Mouse (Mus musculus): Measurements from ENCODE around the gene Gnai2.

Gene Gnai2

GRCm38 (mm10) chr9:107630576-107630975 lies 4.6 kb downstream of the Gnai2 start:
- DNase-seq (ENCODE audit: low spot score): peak; percentile 88

GRCm38 (mm10) chr9:107629901-107630425 lies 5.2 kb downstream of the Gnai2 start:
- DNase-seq (ENCODE audit: low spot score): peak; percentile 71

GRCm38 (mm10) chr9:107629411-107629730 lies 5.8 kb downstream of the Gnai2 start:
- no peak for DNase-seq (ENCODE audit: low spot score)

GRCm38 (mm10) chr9:107628721-107629410 lies 6.3 kb downstream of the Gnai2 start:
- peak; percentile 55 for DNase-seq (ENCODE audit: low spot score)

- DNase-seq (ENCODE audit: low spot score): no peak
Measured at GRCm38 (mm10) chr9:107627387-107628255, 7.5 kb downstream of the Gnai2 start.

GRCm38 (mm10) chr9:107626844-107627277 lies 8.3 kb downstream of the Gnai2 start:
- peak; percentile 98 for DNase-seq (ENCODE audit: low spot score)

GRCm38 (mm10) chr9:107626158-107626843 lies 8.9 kb downstream of the Gnai2 start:
- DNase-seq (ENCODE audit: low spot score): no peak

- no peak for DNase-seq (ENCODE audit: low spot score)
Measured at GRCm38 (mm10) chr9:107625351-107626128, 9.6 kb downstream of the Gnai2 start.

GRCm38 (mm10) chr9:107624951-107625350 lies 10.2 kb downstream of the Gnai2 start:
- DNase-seq (ENCODE audit: low spot score): no peak

- no peak for DNase-seq (ENCODE audit: low spot score)
Measured at GRCm38 (mm10) chr9:107624539-107624938, 10.6 kb downstream of the Gnai2 start.

GRCm38 (mm10) chr9:107620954-107621353 lies 14.2 kb downstream of the Gnai2 start:
- DNase-seq (ENCODE audit: low spot score): no peak

GRCm38 (mm10) chr9:107619546-107619879 lies 15.7 kb downstream of the Gnai2 start:
- DNase-seq (ENCODE audit: low spot score): no peak

- no peak for DNase-seq (ENCODE audit: low spot score)
Measured at GRCm38 (mm10) chr9:107618778-107619545, 16.2 kb downstream of the Gnai2 start.

GRCm38 (mm10) chr9:107618098-107618497 lies 17.1 kb downstream of the Gnai2 start:
- DNase-seq (ENCODE audit: low spot score): no peak

GRCm38 (mm10) chr9:107617461-107617860 lies 17.7 kb downstream of the Gnai2 start:
- no peak for DNase-seq (ENCODE audit: low spot score)

- no peak for DNase-seq (ENCODE audit: low spot score)
Measured at GRCm38 (mm10) chr9:107615035-107615434, 20.1 kb downstream of the Gnai2 start.

GRCm38 (mm10) chr9:107612945-107613569 lies 22.1 kb downstream of the Gnai2 start:
- DNase-seq (ENCODE audit: low spot score): peak; percentile 68

- peak; percentile 97 for DNase-seq (ENCODE audit: low spot score)
Measured at GRCm38 (mm10) chr9:107612191-107612944, 22.8 kb downstream of the Gnai2 start.

GRCm38 (mm10) chr9:107611456-107612190 lies 23.5 kb downstream of the Gnai2 start:
- DNase-seq (ENCODE audit: low spot score): no peak
